Comparison of ENCODE assay signal across 13 mouse cellular contexts in genomic region chr10:67071884-67072283, GRCm38 (mm10). TPM values are rescaled to one million over a fixed set of nuclear protein-coding genes. Genes with fewer than 3 reads are reported as not detected.
DNase-seq lines count a peak whose midpoint lies in the region; TF ChIP-seq lines count a peak whose summit lies in the region.
"Had no signal": no experiment of that assay in that cellular context is flagged by ENCODE, and none has a peak within 500 bp of the region (broad histone marks: within the 10 kb centered on the region; RNA-seq: fewer than 3 reads in every experiment).

No protein-coding gene starts in this region.

- no peak overlapping the region for H3K4me3 ChIP-seq in cerebellum, adult 2 months (replicated peaks; ENCODE audit: insufficient read depth, low read depth, low read length)
- peak overlapping the region; percentile 12; the same call in 1 of the 2 replicates for H3K4me3 ChIP-seq in macrophage (ENCODE audit: inconsistent target)
- H3K4me3 ChIP-seq: hindbrain, embryonic 15.5 days; limb, embryonic 13.5 days; midbrain, embryonic 15.5 days had no signal

- DNase-seq in cerebellum, adult 2 months, result no peak
- no peak for DNase-seq in cerebellum, adult 18-20 months
- DNase-seq in spleen, adult 12 weeks (ENCODE audit: low spot score), result peak; percentile 17
- DNase-seq in spleen, postnatal 14 days (ENCODE audit: low spot score in 2 of 2), result no peak
- DNase-seq in thymus, postnatal 4 days, result peak; percentile 50
- no peak for DNase-seq in right cerebral cortex, adult 18-20 months
- DNase-seq in right cerebral cortex, postnatal 36 days (ENCODE audit: low spot score in 2 of 2), result no peak
- DNase-seq: cerebellum, adult 11 months; gastrocnemius, postnatal 14 days had no signal

- H3K27me3 ChIP-seq in cerebellum, adult 2 months (ENCODE audit: control insufficient read depth, insufficient read depth, low read length), result no peaks in the 10 kb centered on the region
- H3K27me3 ChIP-seq: hindbrain, embryonic 15.5 days; limb, embryonic 13.5 days; midbrain, embryonic 15.5 days had no signal

- peak overlapping the region; percentile 51 for H3K27ac ChIP-seq in cerebellum, adult 2 months (ENCODE audit: insufficient read depth, low read length)
- H3K27ac ChIP-seq in macrophage, result peak overlapping the region; percentile 65
- H3K27ac ChIP-seq: hindbrain, embryonic 15.5 days; limb, embryonic 13.5 days; midbrain, embryonic 15.5 days had no signal

- no peaks in the 10 kb centered on the region for H3K36me3 ChIP-seq in macrophage (ENCODE audit: inconsistent target)
- H3K36me3 ChIP-seq: hindbrain, embryonic 15.5 days; limb, embryonic 13.5 days; midbrain, embryonic 15.5 days had no signal

- WGBS in cerebellum, adult 2 months, result 90% methylated on average over 5 of the region's 5 CpGs
- whole genome bisulfite sequencing in macrophage (ENCODE audit: missing documents), result 33% methylated on average over 5 of the region's 5 CpGs

- no peak for TF ChIP-seq POLR2A in cerebellum, adult 2 months (IDR thresholded peaks at IDR 0.05; ENCODE audit: borderline replicate concordance, insufficient read depth, low read length)

- peaks cover 18% of the 10 kb centered on the region for H3K4me1 ChIP-seq in cerebellum, adult 2 months (ENCODE audit: control insufficient read depth, insufficient read depth, low read length)

- no peak for TF ChIP-seq CTCF in cerebellum, adult 2 months (IDR thresholded peaks at IDR 0.05; ENCODE audit: borderline replicate concordance, insufficient read depth, low read depth, low read length)

- peaks cover 95% of the 10 kb centered on the region for H3K79me2 ChIP-seq in macrophage (ENCODE audit: inconsistent target)

RNA-seq across cellular contexts. Expression of gene Jmjd1c, which starts 24.0 kb away (rescaled TPM):
- 56.3 and 63.8 TPM in 2 replicates for polyA plus RNA-seq in cerebellum, adult 2 months (2012; rRNA removed)
- total RNA-seq in macrophage (2018; cell fraction: chromatin; rRNA removed), result 1,000 to 10,000 TPM in 2 of 26 experiments, 100 to 1,000 TPM in 24; 381 to 1,338 (median 680) TPM
- total RNA-seq in macrophage (2018; cell fraction: cytosol; rRNA removed), result 100 to 1,000 TPM in 1 of 26 experiments, 10 to 100 TPM in 25; 43.2 to 105 (median 67.5) TPM
- total RNA-seq in macrophage (2018; cell fraction: nucleus; rRNA removed), result 100 to 1,000 TPM; 224 to 573 (median 378) TPM
- 36.4 to 57.7 TPM (median 50.4 TPM) in 3 replicates for polyA plus RNA-seq in macrophage (2018)

RNA-seq across cellular contexts. Expression of gene Reep3, which starts 24.9 kb away (rescaled TPM):
- 44.0 and 45.2 TPM in 2 replicates for polyA plus RNA-seq in cerebellum, adult 2 months (2012; rRNA removed)
- total RNA-seq in macrophage (2018; cell fraction: chromatin; rRNA removed), result 10 to 100 TPM; 18.1 to 90.3 (median 33.9) TPM
- 10 to 100 TPM; 62.9 to 87.4 (median 77.2) TPM for total RNA-seq in macrophage (2018; cell fraction: cytosol; rRNA removed)
- 100 to 1,000 TPM in 2 of 26 experiments, 10 to 100 TPM in 24; 41.7 to 117 (median 67.9) TPM for total RNA-seq in macrophage (2018; cell fraction: nucleus; rRNA removed)
- 58.9 to 66.7 TPM (median 60.5 TPM) in 3 replicates for polyA plus RNA-seq in macrophage (2018)

Comparison
In these comparisons a context has a peak if more than half of its experiments do, and no peak if none do; other contexts are left out.
1. DNase-seq: peak in spleen, adult 12 weeks (single experiment) and thymus, postnatal 4 days (single experiment); none in cerebellum, adult 2 months (0 of 2), cerebellum, adult 18-20 months (0 of 2), spleen, postnatal 14 days (0 of 2), right cerebral cortex, adult 18-20 months (single experiment) and right cerebral cortex, postnatal 36 days (0 of 2).